Mouse (Mus musculus) ES-CJ7 (cell line): ENCODE data around the gene Atrip.

ENCODE experiments used
- DNase-seq: peaks from one replicate; pipeline ENCODE4 v3.0.0; 2011; ENCODE audit warnings: low read depth, low spot score

The Atrip gene

GRCm38 (mm10) chr9:109038086-109038895 is 35.6 kb downstream of the Atrip start, which contains the start of gene Shisa5:
Gene Shisa5, plus strand, starts transcription at chr9:109038565.
- peak; percentile 49 for DNase-seq

GRCm38 (mm10) chr9:109032435-109032834 is 41.5 kb downstream of the Atrip start:
- no peak for DNase-seq

- DNase-seq: no peak
Measured at GRCm38 (mm10) chr9:109031686-109032085, 42.2 kb downstream of the Atrip start.

- DNase-seq: no peak
Measured at GRCm38 (mm10) chr9:109031001-109031400, 42.9 kb downstream of the Atrip start.

GRCm38 (mm10) chr9:109030312-109030711 is 43.6 kb downstream of the Atrip start:
- no peak for DNase-seq

- no peak for DNase-seq
Measured at GRCm38 (mm10) chr9:109028919-109029318, 45.0 kb downstream of the Atrip start.

- DNase-seq: no peak
Measured at GRCm38 (mm10) chr9:109028421-109028820, 45.5 kb downstream of the Atrip start.

GRCm38 (mm10) chr9:109027521-109027920 is 46.4 kb downstream of the Atrip start:
- no peak for DNase-seq

- DNase-seq: no peak
Measured at GRCm38 (mm10) chr9:109022866-109023685, 50.8 kb downstream of the Atrip start.

GRCm38 (mm10) chr9:109021428-109021827 is 52.5 kb downstream of the Atrip start:
- no peak for DNase-seq

- DNase-seq: no peak
Measured at GRCm38 (mm10) chr9:109016973-109017604, 56.8 kb downstream of the Atrip start.

- no peak for DNase-seq
Measured at GRCm38 (mm10) chr9:109015397-109015796, 58.5 kb downstream of the Atrip start.

GRCm38 (mm10) chr9:109010316-109010690 is 63.6 kb downstream of the Atrip start:
- no peak for DNase-seq

- no peak for DNase-seq
Measured at GRCm38 (mm10) chr9:109009636-109010315, 64.1 kb downstream of the Atrip start.

GRCm38 (mm10) chr9:109008994-109009635 is 64.8 kb downstream of the Atrip start:
- DNase-seq: no peak

- no peak for DNase-seq
Measured at GRCm38 (mm10) chr9:109008081-109008480, 65.8 kb downstream of the Atrip start.
